In the genomic region with DNA sequence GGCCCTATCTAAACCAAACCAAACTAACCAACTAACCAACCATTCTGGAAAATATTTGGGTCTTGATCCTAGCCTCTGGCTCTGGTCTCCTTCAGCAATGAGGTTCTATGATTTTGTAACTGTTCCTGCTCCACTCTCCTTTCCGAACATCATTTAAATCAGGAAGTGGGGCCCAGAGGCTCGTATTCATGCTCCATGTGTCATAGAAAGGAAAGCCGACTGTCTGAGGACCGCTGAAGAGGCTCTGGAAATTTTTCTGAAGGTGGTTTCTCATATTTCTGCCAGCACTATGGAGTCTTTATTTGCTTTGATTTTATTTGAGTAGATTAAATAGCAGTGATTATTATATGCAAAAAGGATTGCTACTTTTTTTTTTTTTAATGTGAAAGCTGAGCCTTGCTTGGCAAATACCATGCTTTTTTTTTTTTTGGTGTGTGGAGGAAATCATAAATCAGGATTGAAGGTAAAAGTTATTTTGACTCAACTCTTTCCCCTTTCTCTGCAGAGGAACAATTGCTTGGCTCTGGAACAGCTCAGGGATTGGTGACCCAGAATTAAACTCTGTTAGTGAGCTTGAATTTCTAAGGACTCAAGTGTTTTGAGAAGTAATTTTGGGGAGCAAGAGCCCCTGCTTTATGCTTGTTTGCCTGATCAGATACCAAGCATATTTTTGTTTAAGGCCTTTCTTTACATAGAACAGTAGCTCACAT, we compare ENCODE assay signal across 12 mouse cellular contexts. TPM values are rescaled to one million over a fixed set of nuclear protein-coding genes. Genes with fewer than 3 reads are reported as not detected.
DNase-seq lines count a peak whose midpoint lies in the region; ATAC-seq and TF ChIP-seq lines count a peak whose summit lies in the region.
"Had no signal": no experiment of that assay in that cellular context is flagged by ENCODE, and none has a peak within 500 bp of the region (broad histone marks: within the 10 kb centered on the region; RNA-seq: fewer than 3 reads in every experiment).

No protein-coding gene starts in this region.

- TF ChIP-seq CTCF in CH12.LX (conservative IDR thresholded peaks at IDR 0.05 in 1 of 2, IDR thresholded peaks at IDR 0.05 in 1 of 2; ENCODE audit: low read depth in 2 of 2, low read length in 2 of 2): no peak
- TF ChIP-seq CTCF in embryonic fibroblast, embryonic 13.5 days (IDR thresholded peaks at IDR 0.05; ENCODE audit: borderline replicate concordance, insufficient read depth, low read length): no peak

- H3K27ac ChIP-seq in heart, embryonic 14.5 days (replicated peaks in 1 of 2; ENCODE audit: control insufficient read depth in 1 of 2, insufficient read depth in 1 of 2, low read depth in 2 of 2, low read length in 2 of 2): peak overlapping the region; percentile 53 to 56; a peak in 3 of 4 replicates
- no peak overlapping the region for H3K27ac ChIP-seq in CH12.LX (ENCODE audit: insufficient read depth, low read depth)
- peak overlapping the region; percentile 85 for H3K27ac ChIP-seq in embryonic fibroblast, embryonic 13.5 days (ENCODE audit: insufficient read depth, low read length)
- peak overlapping the region; percentile 45; the same call in 1 of the 2 replicates for H3K27ac ChIP-seq in liver, embryonic 12.5 days

- peaks cover 7% of the 10 kb centered on the region; the same call in 1 of the 2 replicates for H3K36me3 ChIP-seq in heart, embryonic 14.5 days (ENCODE audit: control insufficient read depth, insufficient read depth, low read length)
- H3K36me3 ChIP-seq in CH12.LX (replicated peaks in 1 of 2; ENCODE audit: control insufficient read depth in 1 of 2, insufficient read depth in 1 of 2, low read length in 1 of 2): peaks cover 0 to 10% of the 10 kb centered on the region in 2 experiments
- no peaks in the 10 kb centered on the region for H3K36me3 ChIP-seq in liver, embryonic 12.5 days

- peaks cover 12 to 63% of the 10 kb centered on the region in 2 experiments for H3K4me1 ChIP-seq in heart, embryonic 14.5 days (ENCODE audit: control insufficient read depth in 2 of 2, insufficient read depth in 2 of 2, low read length in 2 of 2)
- H3K4me1 ChIP-seq in CH12.LX (ENCODE audit: control insufficient read depth in 1 of 2, insufficient read depth in 2 of 2): peaks cover 10 to 40% of the 10 kb centered on the region in 2 experiments
- H3K4me1 ChIP-seq in embryonic fibroblast, embryonic 13.5 days (ENCODE audit: control insufficient read depth, insufficient read depth, low read length): peaks cover 30% of the 10 kb centered on the region
- peaks cover 40% of the 10 kb centered on the region for H3K4me1 ChIP-seq in liver, embryonic 12.5 days

- no peaks in the 10 kb centered on the region for H3K9me3 ChIP-seq in heart, embryonic 14.5 days (ENCODE audit: control insufficient read depth, low read length)
- H3K9me3 ChIP-seq in CH12.LX (replicated peaks; ENCODE audit: low read length): no peaks in the 10 kb centered on the region
- no peaks in the 10 kb centered on the region for H3K9me3 ChIP-seq in liver, embryonic 12.5 days (replicated peaks)

- intact Hi-C loops in heart, postnatal 36 days (cut with DNase I): loop anchor here (5.0 kb wide), 1 partner anchor 34 kb away; no protein-coding TSS in a partner anchor

- in situ Hi-C loops in CH12.LX (cut with MboI; ENCODE audit: low pct_ligation_motif_present, low pct_unique_long_range_greater_than_20kb, low sequenced_read_pairs): no loop called here

- no peak for TF ChIP-seq EP300 in CH12.LX (IDR thresholded peaks at IDR 0.05; ENCODE audit: low read length)

- no peak for TF ChIP-seq RAD21 in CH12.LX (IDR thresholded peaks at IDR 0.05; ENCODE audit: low read depth, low read length)

- no peak overlapping the region for H3K4me2 ChIP-seq in heart, embryonic 14.5 days (ENCODE audit: low read length)
- H3K4me2 ChIP-seq in CH12.LX (ENCODE audit: insufficient read depth, low read depth, poor library complexity, severe bottlenecking): no peak overlapping the region
- no peak overlapping the region for H3K4me2 ChIP-seq in liver, embryonic 12.5 days

- ATAC-seq in heart, embryonic 14.5 days (ENCODE audit: insufficient number of reproducible peaks, insufficient read depth, low FRiP score, low read depth): no peak
- no peak for ATAC-seq in liver, embryonic 12.5 days
- no peak for ATAC-seq in monocyte, adult 5-6 weeks (replicated peaks; ENCODE audit: insufficient number of reproducible peaks, low FRiP score, low TSS enrichment, poor library complexity, severe bottlenecking)
- ATAC-seq: CD4-positive, CD25-positive, alpha-beta regulatory T cell, adult 4 months had no signal

- WGBS in heart, embryonic 14.5 days: 49% methylated on average over 4 of the region's 4 CpGs
- WGBS in liver, embryonic 12.5 days (ENCODE audit: insufficient replicate concordance): 41% methylated on average over 4 of the region's 4 CpGs

- dilution Hi-C loops in CH12.LX (cut with MboI; ENCODE audit: extremely low pct_ligation_motif_present, extremely low pct_unique_long_range_greater_than_20kb, low sequenced_read_pairs): no loop called here

- no peak overlapping the region for H3K9ac ChIP-seq in heart, embryonic 14.5 days (ENCODE audit: low read length)
- H3K9ac ChIP-seq in CH12.LX (ENCODE audit: insufficient read depth, low read depth): no peak overlapping the region
- no peak overlapping the region for H3K9ac ChIP-seq in liver, embryonic 12.5 days

- no peaks in the 10 kb centered on the region for H3K27me3 ChIP-seq in heart, embryonic 14.5 days (ENCODE audit: control insufficient read depth, insufficient read depth, low read length)
- no peaks in the 10 kb centered on the region for H3K27me3 ChIP-seq in CH12.LX (replicated peaks)
- no peaks in the 10 kb centered on the region for H3K27me3 ChIP-seq in liver, embryonic 12.5 days (replicated peaks)

- no peak for TF ChIP-seq POLR2A in CH12.LX (IDR thresholded peaks at IDR 0.05; ENCODE audit: low read depth, low read length)
- TF ChIP-seq POLR2A in embryonic fibroblast, embryonic 13.5 days (IDR thresholded peaks at IDR 0.05; ENCODE audit: low read depth, low read length): no peak

- H3K4me3 ChIP-seq in heart, embryonic 14.5 days (ENCODE audit: control insufficient read depth in 1 of 2, insufficient read depth in 1 of 2, low read depth in 1 of 2, low read length in 2 of 2): no peak overlapping the region
- no peak overlapping the region for H3K4me3 ChIP-seq in CH12.LX (replicated peaks in 1 of 3; ENCODE audit: low read depth in 2 of 3, low read length in 2 of 3, poor library complexity in 1 of 3)
- H3K4me3 ChIP-seq in embryonic fibroblast, embryonic 13.5 days (ENCODE audit: insufficient read depth, low read length): no peak overlapping the region
- H3K4me3 ChIP-seq in liver, embryonic 12.5 days: no peak overlapping the region

- no peaks in the 10 kb centered on the region; the same call in 1 of the 2 replicates for H3K79me2 ChIP-seq in CH12.LX (replicated peaks; ENCODE audit: control insufficient read depth, extremely low read depth, insufficient read depth, poor library complexity, severe bottlenecking)

- no peak for DNase-seq in heart, postnatal 36 days
- DNase-seq in CH12.LX (ENCODE audit: extremely low read depth): no peak
- DNase-seq in urinary bladder, postnatal 10 days (ENCODE audit: low spot score): no peak
- DNase-seq in left cerebral cortex, adult 9 months (ENCODE audit: low spot score in 2 of 2): no peak
- DNase-seq: gastrocnemius, postnatal 10 days; right cerebral cortex, adult 18-20 months; thymus, postnatal 14 days had no signal

TF ChIP-seq in CH12.LX, 34 proteins besides CTCF, POLR2A, EP300 and RAD21:
- TF ChIP-seq KAT2A (IDR thresholded peaks at IDR 0.05; ENCODE audit: insufficient replicate concordance, low read length) (no peak), ETS1 (conservative IDR thresholded peaks at IDR 0.05; ENCODE audit: low read depth, low read length) (no peak), ZNF384 (IDR thresholded peaks at IDR 0.05; ENCODE audit: low read depth, low read length) (0 out of 2 replicates have a peak, but pooled peaks have one; percentile 16), BHLHE40 (IDR thresholded peaks at IDR 0.05; ENCODE audit: low read depth, low read length) (no peak)

RNA-seq across cellular contexts. Expression of a gene that starts 25.4 kb away (rescaled TPM):
- 50.6 and 62.7 TPM in 2 replicates for polyA plus RNA-seq in heart, embryonic 14.5 days (2014; fragmentation: Nextera tagmentation; extraction: Ambion mirVana)
- 100 to 1,000 TPM; 111 to 115 TPM for total RNA-seq in heart, postnatal 36 days (2021)
- total RNA-seq in CH12.LX (2012; rRNA removed) (20.9 and 23.4 TPM in 2 replicates), CH12.LX (2014; rRNA removed) (28.2 and 31.4 TPM in 2 replicates)
- 28.2 and 33.1 TPM in 2 replicates for polyA plus RNA-seq in CH12.LX (2012; ENCODE audit: insufficient read length, low read depth)
- 196 and 246 TPM in 2 replicates for polyA plus RNA-seq in embryonic fibroblast, embryonic 13.5 days (2011; ENCODE audit: insufficient read length, low read depth, missing spikeins)
- 16.5 and 17.5 TPM in 2 replicates for polyA plus RNA-seq in liver, embryonic 12.5 days (2016; fragmentation: Nextera tagmentation; extraction: Ambion mirVana)
- 13.7 to 26.2 TPM (median 22.5 TPM) in 3 replicates for total RNA-seq in monocyte, adult 5-6 weeks (2017)

RNA-seq across cellular contexts. Expression of a gene that starts 40.6 kb away (rescaled TPM):
- 0.19 and 0.41 TPM in 2 replicates for polyA plus RNA-seq in heart, embryonic 14.5 days (2014; fragmentation: Nextera tagmentation; extraction: Ambion mirVana)
- total RNA-seq in heart, postnatal 36 days (2021): not detected
- not detected in 2 replicates for total RNA-seq in CH12.LX (2012; rRNA removed)
- total RNA-seq in CH12.LX (2014; rRNA removed): not detected in 2 replicates
- not detected in 2 replicates for polyA plus RNA-seq in CH12.LX (2012; ENCODE audit: insufficient read length, low read depth)
- not detected in 2 replicates for polyA plus RNA-seq in embryonic fibroblast, embryonic 13.5 days (2011; ENCODE audit: insufficient read length, low read depth, missing spikeins)
- polyA plus RNA-seq in liver, embryonic 12.5 days (2016; fragmentation: Nextera tagmentation; extraction: Ambion mirVana): 0.06 and 0.11 TPM in 2 replicates
- total RNA-seq in monocyte, adult 5-6 weeks (2017): 1.2 TPM in 1 of 3 replicates, not detected in the others
- total RNA-seq: gastrocnemius, postnatal 10 days had no signal
- polyA plus RNA-seq: CD4-positive, CD25-positive, alpha-beta regulatory T cell, adult 4 months had no signal
